Mouse (Mus musculus) limb, embryonic 14.5 days (tissue): ENCODE results near the gene Fkbp1a. TPM values are rescaled to one million over a fixed set of nuclear protein-coding genes. Genes with fewer than 3 reads are reported as not detected.

Source experiments
- ATAC-seq: fragments of 200-750 bp; cut with Nextera tagmentation; 2 replicates; pipeline ENCODE4 v1.8.0; 2017; ENCODE audit warnings: low read depth, moderate number of reproducible peaks, moderate TSS enrichment; ENCODE audit not compliant: low FRiP score
- DNase-seq: peaks from one replicate; pipeline ENCODE4 v3.0.0-alpha.2; 2015; ENCODE audit warnings: low spot score
- H3K27ac ChIP-seq: fragments of 300-500 bp; sonication (generic); replicated peaks from 2 replicates; pipeline ENCODE4 v1.5.1; 2014; ENCODE audit warnings: low read depth, mild to moderate bottlenecking, low read length, moderate library complexity, mixed read lengths
- H3K27me3 ChIP-seq: fragments of 300-500 bp; sonication (generic); 2 replicates; pipeline ENCODE4 v1.6.1; 2014; ENCODE audit warnings: low read length, mixed read lengths; ENCODE audit not compliant: control insufficient read depth, insufficient read depth
- H3K36me3 ChIP-seq: fragments of 300-500 bp; sonication (generic); 2 replicates; pipeline ENCODE4 v1.6.1; 2014; ENCODE audit warnings: mild to moderate bottlenecking, low read length, moderate library complexity, mixed read lengths; ENCODE audit not compliant: control insufficient read depth, insufficient read depth
- H3K4me1 ChIP-seq: fragments of 300-500 bp; sonication (generic); 2 replicates; pipeline ENCODE4 v1.6.1; 2014; ENCODE audit warnings: antibody characterized with exemption, low read length, mixed read lengths; ENCODE audit not compliant: control insufficient read depth, insufficient read depth
- H3K4me2 ChIP-seq: fragments of 300-500 bp; sonication (generic); replicated peaks from 2 replicates; pipeline ENCODE4 v1.6.1; 2014; ENCODE audit warnings: low read depth, mild to moderate bottlenecking, low read length, moderate library complexity; ENCODE audit not compliant: severe bottlenecking
- H3K4me3 ChIP-seq: fragments of 300-500 bp; sonication (generic); replicated peaks from 2 replicates; pipeline ENCODE4 v1.5.1; 2014; ENCODE audit warnings: low read length
- H3K9ac ChIP-seq: fragments of 300-500 bp; sonication (generic); 2 replicates; pipeline ENCODE4 v1.6.1; 2014; ENCODE audit warnings: mild to moderate bottlenecking, low read depth, low read length, moderate library complexity; ENCODE audit not compliant: severe bottlenecking
- H3K9me3 ChIP-seq: fragments of 300-500 bp; sonication (generic); 2 replicates; pipeline ENCODE4 v1.6.1; 2016; ENCODE audit warnings: low read length; ENCODE audit not compliant: control insufficient read depth
- POLR2A ChIP-seq: fragments of 200-500 bp; IDR thresholded peaks from 2 replicates; pipeline ENCODE4 v1.8.0; 2012; ENCODE audit warnings: inconsistent platforms, mild to moderate bottlenecking, moderate library complexity, borderline replicate concordance; ENCODE audit not compliant: insufficient read depth, insufficient read length; ENCODE audit errors: extremely low read depth
- WGBS: fragments of 180-500 bp; shearing (Covaris S2); extraction: QIAGEN DNeasy Blood & Tissue Kit; methylation state at CpG from one replicate; pipeline ENCODE4 v1.1.7; 2014; 5-methylcytosine and 5-hydroxymethylcytosine counted together
- polyA plus RNA-seq, 2 experiments: library from polyadenylated mRNA; depleted of rRNA in 1 of 2; stranded (reverse) in 1 of 2; unstranded in 1 of 2; fragments of >200 nt; fragmentation: Nextera tagmentation in 1 of 2; extraction: Ambion mirVana in 1 of 2; gene quantifications; 2 replicates each; pipeline versions ENCODE4 v1.2.1 to v1.2.3; 2012 to 2014

Gene Fkbp1a
- polyA plus RNA-seq, 2 experiments = 213 to 562 TPM

DNA sequence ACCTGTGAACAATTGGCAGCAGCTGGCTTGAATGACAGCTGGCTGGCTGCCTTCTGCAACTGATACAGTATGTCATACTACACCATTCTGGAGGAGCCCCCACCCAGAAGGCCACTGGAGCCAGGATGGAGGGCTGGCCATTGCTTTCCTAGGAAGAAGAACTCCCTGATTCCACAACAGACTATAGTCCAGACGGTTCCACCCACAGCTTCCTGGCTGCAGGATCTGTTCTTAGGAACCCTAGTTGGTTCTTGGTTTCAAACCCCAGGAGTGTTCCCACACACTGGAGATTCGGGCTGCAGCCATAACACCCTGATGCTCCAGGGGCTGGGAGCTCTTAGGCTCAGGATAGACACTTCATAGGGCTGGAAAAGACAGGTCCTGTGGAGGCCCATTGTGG, 55.8 kb downstream of the Fkbp1a start:
- Histone ChIP-seq H3K27me3 (no peaks in the 10 kb centered on the region), H3K4me1 (0 out of 2 replicates have a peak, but pooled peaks cover under 1% of the 10 kb centered on the region), H3K4me2 (no peak overlapping the region), H3K9me3 (no peaks in the 10 kb centered on the region), H3K27ac (no peak overlapping the region), H3K4me3 (no peak overlapping the region), H3K36me3 (no peaks in the 10 kb centered on the region), H3K9ac (no peak overlapping the region)
- no peak for TF ChIP-seq POLR2A
- ATAC-seq (no peak), DNase-seq (no peak)
- WGBS = 71% methylated on average over 2 of the region's 2 CpGs

DNA sequence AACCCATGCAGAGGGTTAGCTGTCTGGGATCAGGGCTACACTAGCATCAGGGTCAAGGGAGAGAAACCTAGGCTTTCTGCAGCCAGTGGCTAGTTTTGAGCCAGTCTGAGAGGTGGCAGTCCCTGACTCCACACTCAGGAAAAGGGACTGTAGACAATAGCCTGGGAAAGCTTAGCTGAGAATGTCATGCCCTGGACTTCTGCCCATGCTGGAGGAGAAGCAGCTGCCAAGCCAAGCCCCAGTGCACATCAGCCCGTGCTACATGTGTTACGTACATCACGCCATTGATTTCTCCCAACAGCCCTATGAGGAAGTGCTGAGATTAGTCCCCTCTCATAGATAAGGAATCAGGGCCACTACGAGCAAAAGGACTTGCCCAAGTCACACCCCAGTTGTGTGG, 59.8 kb downstream of the Fkbp1a start:
- WGBS = 71% methylated on average over 4 of the region's 4 CpGs
- no peak overlapping the region for H3K27ac ChIP-seq
- H3K9ac ChIP-seq = no peak overlapping the region
- ATAC-seq (no peak), DNase-seq (no peak)
- H3K4me1 ChIP-seq = peaks cover 16% of the 10 kb centered on the region
- H3K27me3 ChIP-seq = no peaks in the 10 kb centered on the region
- TF ChIP-seq POLR2A = no peak
- H3K4me2 ChIP-seq = no peak overlapping the region
- H3K9me3 ChIP-seq = no peaks in the 10 kb centered on the region
- H3K4me3 ChIP-seq = no peak overlapping the region
- H3K36me3 ChIP-seq = no peaks in the 10 kb centered on the region

DNA sequence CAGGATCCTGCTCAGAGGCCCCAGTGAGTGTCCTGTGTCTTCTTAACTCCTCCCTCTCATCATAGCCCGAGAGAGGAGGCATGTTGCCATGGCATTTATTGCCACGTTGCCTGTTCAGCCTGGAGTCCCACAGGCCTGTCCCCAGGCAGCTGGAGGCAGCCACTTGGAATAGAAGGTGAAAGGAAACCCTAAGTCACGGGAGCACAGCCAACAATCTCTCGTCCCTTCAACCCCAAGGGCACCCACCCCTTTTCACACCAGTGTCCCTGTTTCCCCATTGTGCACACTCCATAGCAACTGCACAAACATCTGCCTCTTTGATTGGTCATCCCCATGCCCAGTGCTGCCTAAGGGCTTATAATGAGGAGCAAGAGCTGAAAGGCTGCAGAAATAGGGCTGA, 61.3 kb downstream of the Fkbp1a start:
- no peak overlapping the region for H3K27ac ChIP-seq
- ATAC-seq (no peak), DNase-seq (no peak)
- WGBS = 41% methylated on average over 4 of the region's 4 CpGs
- H3K9ac ChIP-seq = no peak overlapping the region
- no peaks in the 10 kb centered on the region for H3K9me3 ChIP-seq
- peaks cover 16% of the 10 kb centered on the region for H3K4me1 ChIP-seq
- TF ChIP-seq POLR2A = no peak
- no peak overlapping the region for H3K4me3 ChIP-seq
- no peaks in the 10 kb centered on the region for H3K36me3 ChIP-seq
- no peaks in the 10 kb centered on the region for H3K27me3 ChIP-seq
- H3K4me2 ChIP-seq = no peak overlapping the region

DNA sequence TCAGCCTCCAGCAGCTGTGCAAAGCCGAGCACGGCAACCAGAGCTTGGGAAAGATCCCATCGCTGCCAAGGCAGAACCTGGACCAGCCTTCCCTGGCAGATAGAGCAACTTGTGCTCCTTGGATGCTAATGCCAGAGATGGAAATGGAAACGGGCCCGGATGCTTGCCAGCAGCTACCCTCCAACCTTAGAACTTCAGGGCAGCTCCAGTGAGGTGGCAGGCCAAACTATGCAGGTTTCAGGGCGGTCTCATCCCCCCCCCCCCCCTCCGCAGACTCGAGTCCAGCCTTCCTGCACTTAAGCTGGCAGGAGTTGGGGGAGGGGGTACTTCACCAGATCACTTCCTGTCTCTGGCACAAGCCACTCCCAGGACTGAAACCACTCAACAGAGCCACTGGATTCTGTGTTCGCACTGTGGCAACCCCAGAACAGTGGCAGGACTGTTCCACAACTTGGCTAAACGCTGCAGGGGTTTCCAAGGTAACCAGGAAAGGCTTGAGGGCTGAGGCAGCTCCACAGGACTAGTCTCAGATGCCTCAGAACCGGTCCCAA, 63.2 kb downstream of the Fkbp1a start:
- WGBS = 33% methylated on average over 9 of the region's 11 CpGs
- H3K4me3 ChIP-seq = peak overlapping the region; percentile 5; the same call in 1 of the 2 replicates

DNA sequence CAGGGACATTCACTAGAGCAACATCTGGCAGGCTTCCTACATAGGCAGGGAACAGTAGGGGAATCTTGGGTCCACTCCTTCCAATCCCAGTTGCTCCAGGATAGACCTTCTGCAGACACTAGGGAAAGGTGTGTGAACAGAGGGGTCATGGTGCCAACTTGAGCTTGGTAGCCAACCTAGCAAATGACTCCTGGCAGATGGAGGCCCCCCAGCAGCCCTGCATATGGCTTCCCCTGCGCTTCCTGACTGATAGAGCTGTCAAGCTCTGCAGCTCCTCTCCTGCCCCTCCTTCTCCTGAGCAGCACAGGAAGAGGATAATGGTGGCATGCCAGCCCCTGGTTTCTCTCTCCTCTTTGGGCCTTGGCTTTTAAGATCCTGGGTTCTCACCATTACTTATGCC, 66.2 kb downstream of the Fkbp1a start:
- TF ChIP-seq POLR2A = no peak
- Histone ChIP-seq H3K4me1 (peaks cover 12% of the 10 kb centered on the region), H3K27me3 (no peaks in the 10 kb centered on the region), H3K27ac (no peak overlapping the region), H3K9ac (no peak overlapping the region), H3K4me3 (no peak overlapping the region), H3K4me2 (no peak overlapping the region), H3K36me3 (no peaks in the 10 kb centered on the region), H3K9me3 (no peaks in the 10 kb centered on the region)
- WGBS = 70% methylated on average over 1 of the region's 1 CpGs
- no peak for DNase-seq
- ATAC-seq = no peak

More for the DNA sequence above, 63.2 kb downstream of the Fkbp1a start:
- peak overlapping the region; percentile 13; the same call in 1 of the 2 replicates for H3K4me2 ChIP-seq
- DNase-seq (peak; percentile 45), ATAC-seq (peak; percentile 54)
- no peaks in the 10 kb centered on the region for H3K9me3 ChIP-seq
- H3K9ac ChIP-seq = no peak overlapping the region
- H3K27ac ChIP-seq = peak overlapping the region; percentile 33; the same call in 1 of the 2 replicates
- no peaks in the 10 kb centered on the region for H3K27me3 ChIP-seq
- peaks cover 16% of the 10 kb centered on the region for H3K4me1 ChIP-seq
- no peaks in the 10 kb centered on the region for H3K36me3 ChIP-seq
- no peak for TF ChIP-seq POLR2A
